Mouse (Mus musculus) left cerebral cortex, adult 11 months (tissue): Measurements from ENCODE around the gene Esrrg.

Experiments used
- DNase-seq: peaks from one replicate; pipeline ENCODE4 v3.0.0; 2022; ENCODE audit warnings: low spot score

Gene Esrrg

GRCm38 (mm10) chr1:187834576-187834975, 226.0 kb downstream of the Esrrg start:
- DNase-seq, result peak; percentile 16

GRCm38 (mm10) chr1:187836384-187836783, 227.8 kb downstream of the Esrrg start:
- no peak for DNase-seq

- DNase-seq, result peak; percentile 14
Measured at GRCm38 (mm10) chr1:187836876-187837275, 228.3 kb downstream of the Esrrg start.

GRCm38 (mm10) chr1:187841629-187842028, 233.0 kb downstream of the Esrrg start:
- DNase-seq, result no peak

- DNase-seq, result no peak
Measured at GRCm38 (mm10) chr1:187842702-187843101, 234.1 kb downstream of the Esrrg start.

GRCm38 (mm10) chr1:187854148-187854547, 245.6 kb downstream of the Esrrg start:
- DNase-seq, result no peak

- no peak for DNase-seq
Measured at GRCm38 (mm10) chr1:187862339-187862738, 253.7 kb downstream of the Esrrg start.

- DNase-seq, result no peak
Measured at GRCm38 (mm10) chr1:187868427-187868826, 259.8 kb downstream of the Esrrg start.

- DNase-seq, result no peak
Measured at GRCm38 (mm10) chr1:187872208-187872607, 263.6 kb downstream of the Esrrg start.

- DNase-seq, result no peak
Measured at GRCm38 (mm10) chr1:187872744-187873143, 264.2 kb downstream of the Esrrg start.

GRCm38 (mm10) chr1:187873770-187874169, 265.2 kb downstream of the Esrrg start:
- no peak for DNase-seq

- DNase-seq, result no peak
Measured at GRCm38 (mm10) chr1:187887270-187887669, 278.7 kb downstream of the Esrrg start.

GRCm38 (mm10) chr1:187888142-187888541, 279.6 kb downstream of the Esrrg start:
- DNase-seq, result no peak

- DNase-seq, result no peak
Measured at GRCm38 (mm10) chr1:187889096-187889495, 280.5 kb downstream of the Esrrg start.

- DNase-seq, result no peak
Measured at GRCm38 (mm10) chr1:187891262-187891661, 282.7 kb downstream of the Esrrg start.

- no peak for DNase-seq
Measured at GRCm38 (mm10) chr1:187895459-187895858, 286.9 kb downstream of the Esrrg start.

- no peak for DNase-seq
Measured at GRCm38 (mm10) chr1:187896291-187896690, 287.7 kb downstream of the Esrrg start.

GRCm38 (mm10) chr1:187896910-187897309, 288.3 kb downstream of the Esrrg start:
- DNase-seq, result no peak

- no peak for DNase-seq
Measured at GRCm38 (mm10) chr1:187899541-187899940, 290.9 kb downstream of the Esrrg start.

GRCm38 (mm10) chr1:187900756-187901155, 292.2 kb downstream of the Esrrg start:
- DNase-seq, result no peak

- DNase-seq, result no peak
Measured at GRCm38 (mm10) chr1:187902176-187902575, 293.6 kb downstream of the Esrrg start.

- no peak for DNase-seq
Measured at GRCm38 (mm10) chr1:187904731-187905130, 296.1 kb downstream of the Esrrg start.

- no peak for DNase-seq
Measured at GRCm38 (mm10) chr1:187907407-187907806, 298.8 kb downstream of the Esrrg start.

- DNase-seq, result no peak
Measured at GRCm38 (mm10) chr1:187907871-187908270, 299.3 kb downstream of the Esrrg start.

GRCm38 (mm10) chr1:187910718-187911117, 302.1 kb downstream of the Esrrg start:
- DNase-seq, result peak; percentile 6
